Mouse (Mus musculus) kidney, adult 2 months (tissue): ENCODE measurements around the gene Plac1. TPM values are rescaled to one million over a fixed set of nuclear protein-coding genes. Genes with fewer than 3 reads are reported as not detected.

Experiments
- DNase-seq: peaks from one replicate; pipeline ENCODE4 v3.0.0; 2021
- H3K27ac ChIP-seq: fragments of 200-500 bp; 2 replicates; pipeline ENCODE4 v1.5.1; 2012; ENCODE audit warnings: low read depth, low read length, control low read depth, inconsistent platforms; ENCODE audit not compliant: insufficient read depth
- H3K27me3 ChIP-seq: fragments of 200-500 bp; replicated peaks from 2 replicates; pipeline ENCODE4 v1.6.1; 2012; ENCODE audit warnings: mild to moderate bottlenecking, moderate library complexity, low read length, inconsistent platforms; ENCODE audit not compliant: control insufficient read depth, insufficient read depth
- H3K36me3 ChIP-seq: fragments of 200-500 bp; 2 replicates; pipeline ENCODE4 v1.6.1; 2012; ENCODE audit warnings: mild to moderate bottlenecking, moderate library complexity, low read length, inconsistent platforms; ENCODE audit not compliant: control insufficient read depth, insufficient read depth
- H3K4me1 ChIP-seq: fragments of 200-500 bp; 2 replicates; pipeline ENCODE4 v1.6.1; 2011; ENCODE audit warnings: low read length; ENCODE audit not compliant: control insufficient read depth, insufficient read depth
- H3K4me3 ChIP-seq: fragments of 200-500 bp; 2 replicates; pipeline ENCODE4 v1.5.1; 2011; ENCODE audit warnings: mild to moderate bottlenecking, low read depth, low read length, control low read depth; ENCODE audit not compliant: insufficient read depth
- CTCF ChIP-seq: fragments of 200-500 bp; conservative IDR thresholded peaks from 2 replicates; pipeline ENCODE4 v1.5.1; 2011; ENCODE audit warnings: low read depth, mild to moderate bottlenecking, control low read depth, low read length, moderate library complexity, mixed read lengths; ENCODE audit not compliant: insufficient read depth, insufficient read length
- POLR2A ChIP-seq: fragments of 200-500 bp; IDR thresholded peaks from one replicate; pipeline ENCODE4 v1.6.1; 2011; ENCODE audit warnings: low read depth, low read length, control low read depth
- WGBS: fragments of 180-500 bp; shearing (Covaris S2); methylation state at CpG from one replicate; pipeline ENCODE4 v1.1.7; 2018; 5-methylcytosine and 5-hydroxymethylcytosine counted together
- polyA plus RNA-seq: library from polyadenylated mRNA; depleted of rRNA; stranded (reverse); fragments of >200 nt; gene quantifications from 2 replicates; pipeline ENCODE4 v1.2.3, GENCODE M21; 2012

The Plac1 gene
- polyA plus RNA-seq, 1 experiment = not detected

DNA sequence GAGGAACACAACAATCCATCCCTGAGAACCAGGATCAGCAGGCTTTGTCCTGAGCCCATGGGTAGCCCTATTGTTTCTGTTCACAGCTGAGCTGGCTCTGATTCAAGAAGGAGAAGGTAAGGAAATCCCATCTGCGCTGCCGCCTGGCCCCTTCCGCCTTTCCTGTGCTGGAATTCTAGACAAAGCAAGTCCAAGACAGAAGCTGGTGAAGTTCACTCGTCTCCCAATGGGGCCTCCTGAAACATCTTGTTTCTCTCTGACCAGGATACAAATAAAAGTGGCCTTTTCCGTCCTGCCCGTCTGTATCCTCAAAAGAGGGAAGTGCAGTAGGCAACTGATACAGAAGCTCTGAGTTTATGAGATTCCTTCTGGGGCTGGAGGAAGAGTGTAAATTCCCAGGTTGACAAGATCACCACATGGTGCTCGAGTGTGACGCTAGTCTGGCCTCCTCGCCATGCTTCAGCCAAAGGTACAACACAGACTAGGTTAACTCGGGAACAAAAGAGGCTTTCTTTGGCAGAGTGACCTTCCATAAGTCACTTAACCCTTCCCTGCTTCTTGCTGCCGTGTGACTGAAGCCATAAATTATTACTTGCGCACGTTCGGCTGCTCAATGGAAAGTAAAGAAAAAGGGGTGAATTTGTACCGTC, 73.5 kb downstream of the Plac1 start:
- Histone ChIP-seq H3K36me3 (no peaks in the 10 kb centered on the region), H3K4me1 (no peaks in the 10 kb centered on the region), H3K27ac (0 out of 2 replicates have a peak overlapping the region, but pooled peaks have one; percentile 16), H3K27me3 (no peaks in the 10 kb centered on the region), H3K4me3 (no peak overlapping the region)
- TF ChIP-seq CTCF (no peak), POLR2A (no peak)
- peak; percentile 66 for DNase-seq
- WGBS = 55% methylated on average over 15 of the region's 15 CpGs

DNA sequence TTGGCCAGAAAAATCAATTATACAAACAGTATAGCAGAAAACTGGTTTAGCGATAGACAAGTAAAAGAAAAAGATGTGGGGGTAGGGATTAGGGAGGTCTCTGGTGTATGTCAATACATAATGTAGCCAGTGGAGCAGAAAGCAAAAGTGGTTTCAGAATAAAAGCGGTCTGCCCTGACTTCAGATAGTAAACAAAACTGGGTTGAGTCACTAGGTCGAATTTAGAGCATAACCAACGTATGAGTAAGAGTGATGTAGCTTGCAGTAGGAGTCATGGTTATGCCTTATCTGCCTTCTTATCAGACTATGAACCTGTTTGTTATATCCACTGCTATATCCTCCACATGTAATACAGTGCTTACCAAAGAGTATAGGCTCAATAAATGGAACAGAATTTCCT, 77.3 kb downstream of the Plac1 start:
- WGBS = 63% methylated on average over 4 of the region's 4 CpGs
- DNase-seq = no peak

DNA sequence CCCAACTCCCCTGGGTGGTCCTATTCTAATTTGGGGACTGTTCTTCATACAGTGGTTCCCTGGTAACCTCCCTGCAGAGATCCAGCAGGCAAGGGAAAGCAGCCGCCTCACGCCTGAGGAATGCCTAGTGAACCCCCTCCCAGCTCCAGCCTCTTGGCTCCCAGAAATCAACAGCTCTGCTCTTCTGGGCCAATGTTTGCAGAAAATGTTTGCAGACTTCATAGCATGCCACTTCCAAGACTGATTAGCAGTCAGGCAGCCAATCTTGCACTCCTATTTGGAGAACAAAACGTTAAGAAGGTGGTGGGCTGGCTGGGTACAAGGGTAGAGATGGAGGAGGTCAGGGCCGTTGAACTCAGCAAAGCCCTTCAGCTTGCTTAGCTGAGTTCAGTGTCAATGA, 78.3 kb downstream of the Plac1 start:
- Histone ChIP-seq H3K4me1 (no peaks in the 10 kb centered on the region), H3K27me3 (no peaks in the 10 kb centered on the region), H3K36me3 (no peaks in the 10 kb centered on the region), H3K27ac (no peak overlapping the region), H3K4me3 (no peak overlapping the region)
- WGBS = 52% methylated on average over 4 of the region's 4 CpGs
- no peak for DNase-seq
- TF ChIP-seq CTCF (no peak), POLR2A (no peak)

More for the DNA sequence above, 77.3 kb downstream of the Plac1 start:
- Histone ChIP-seq H3K27ac (no peak overlapping the region), H3K4me3 (no peak overlapping the region), H3K36me3 (no peaks in the 10 kb centered on the region), H3K4me1 (no peaks in the 10 kb centered on the region), H3K27me3 (no peaks in the 10 kb centered on the region)
- no peak for TF ChIP-seq CTCF
- no peak for TF ChIP-seq POLR2A

DNA sequence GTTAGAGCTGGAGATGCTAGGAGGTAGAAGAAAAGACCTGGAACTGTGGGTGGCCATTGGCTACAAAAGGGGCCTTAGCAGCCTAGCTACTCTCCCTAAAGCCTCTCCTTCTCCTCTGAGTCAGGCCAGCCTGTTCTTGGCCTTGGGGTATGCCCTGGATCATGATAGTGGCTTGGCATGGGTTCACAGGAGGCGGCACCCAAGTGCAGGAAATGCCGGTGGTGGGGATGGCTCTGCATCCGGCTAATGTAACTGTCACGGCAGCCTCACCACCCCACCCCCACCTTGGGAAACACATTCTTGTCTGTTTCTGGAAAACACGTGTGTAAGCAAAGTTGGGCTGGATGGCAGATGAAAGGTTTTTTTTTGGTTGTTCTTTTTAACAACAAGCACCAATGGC, 78.8 kb downstream of the Plac1 start:
- TF ChIP-seq POLR2A = no peak
- no peak for TF ChIP-seq CTCF
- no peaks in the 10 kb centered on the region for H3K36me3 ChIP-seq
- no peaks in the 10 kb centered on the region for H3K27me3 ChIP-seq
- H3K4me3 ChIP-seq = no peak overlapping the region
- WGBS = 43% methylated on average over 5 of the region's 5 CpGs
- H3K4me1 ChIP-seq = no peaks in the 10 kb centered on the region
- peak; percentile 60 for DNase-seq
- H3K27ac ChIP-seq = no peak overlapping the region

DNA sequence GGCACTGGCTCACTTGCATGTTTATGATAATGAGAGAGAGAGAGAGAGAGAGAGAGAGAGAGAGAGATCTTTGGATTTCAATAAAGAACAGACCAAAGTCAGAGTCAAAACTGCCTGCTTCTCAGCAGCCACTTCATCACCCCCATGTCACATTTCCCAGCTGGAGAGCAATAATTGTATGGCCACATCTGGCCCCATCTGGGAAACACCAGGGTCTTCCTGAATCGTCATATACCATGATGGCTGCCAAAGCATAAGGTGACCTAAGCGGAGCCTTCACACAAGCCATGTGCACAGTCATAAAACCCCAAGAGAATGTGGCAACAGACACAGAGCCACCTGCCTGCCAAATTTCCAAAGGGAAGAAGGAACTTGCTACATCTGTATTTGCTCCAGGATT, 91.9 kb downstream of the Plac1 start:
- Histone ChIP-seq H3K36me3 (no peaks in the 10 kb centered on the region), H3K4me1 (no peaks in the 10 kb centered on the region), H3K27ac (no peak overlapping the region), H3K27me3 (no peaks in the 10 kb centered on the region), H3K4me3 (no peak overlapping the region)
- TF ChIP-seq POLR2A (no peak), CTCF (no peak)
- DNase-seq = no peak
- WGBS = 59% methylated on average over 2 of the region's 2 CpGs

DNA sequence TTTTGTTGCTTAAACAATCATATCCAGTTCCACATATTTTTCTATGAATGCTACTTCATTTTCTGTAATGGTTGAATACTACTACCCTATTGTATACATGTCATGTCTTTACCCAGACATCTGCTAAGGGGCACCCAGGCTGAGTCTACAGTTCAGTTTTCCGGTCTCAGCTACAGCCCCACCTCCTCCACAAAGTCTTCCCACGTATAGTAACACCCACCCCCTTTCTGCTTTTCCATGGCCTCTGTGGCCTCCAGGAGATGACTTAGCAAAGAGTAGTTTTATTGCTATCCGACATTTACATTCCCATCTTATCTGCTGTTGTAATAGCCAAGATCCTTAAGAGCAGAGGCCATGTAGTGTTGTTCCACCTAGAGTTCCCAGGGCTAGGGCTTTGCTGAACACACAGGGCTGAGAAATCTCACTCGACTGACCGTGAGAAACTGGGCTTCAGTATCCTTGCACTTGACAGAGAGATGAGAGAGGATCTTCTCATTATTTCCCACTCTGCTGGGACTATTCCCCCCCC, 93.5 kb downstream of the Plac1 start:
- 85% methylated on average over 5 of the region's 5 CpGs for WGBS
- TF ChIP-seq CTCF (no peak), POLR2A (no peak)

DNA sequence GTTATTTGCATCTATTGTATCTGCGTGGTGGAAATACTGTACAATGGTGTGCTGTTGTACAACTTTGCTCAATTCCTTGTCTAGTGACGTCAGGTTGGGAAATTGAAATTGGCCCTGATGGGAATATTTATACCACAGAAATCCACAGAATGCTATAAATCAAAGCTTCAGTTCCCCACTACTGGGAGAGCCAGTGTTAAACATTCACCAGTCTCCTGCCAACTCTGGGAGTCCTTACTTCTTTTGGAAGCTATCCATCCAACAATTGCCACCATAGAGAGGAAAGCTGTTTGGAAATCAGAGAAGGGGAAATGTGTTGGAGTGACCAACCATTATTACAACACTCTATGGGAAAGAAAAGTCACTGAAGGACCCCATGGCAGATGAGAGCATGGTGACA, 100.3 kb downstream of the Plac1 start:
- Histone ChIP-seq H3K27ac (no peak overlapping the region), H3K27me3 (no peaks in the 10 kb centered on the region), H3K36me3 (no peaks in the 10 kb centered on the region), H3K4me3 (no peak overlapping the region), H3K4me1 (no peaks in the 10 kb centered on the region)
- DNase-seq = no peak
- 71% methylated on average over 2 of the region's 2 CpGs for WGBS
- no peak for TF ChIP-seq POLR2A
- TF ChIP-seq CTCF = no peak

More for the DNA sequence above, 93.5 kb downstream of the Plac1 start:
- H3K27me3 ChIP-seq = no peaks in the 10 kb centered on the region
- DNase-seq = no peak
- no peaks in the 10 kb centered on the region for H3K36me3 ChIP-seq
- H3K4me3 ChIP-seq = no peak overlapping the region
- H3K4me1 ChIP-seq = no peaks in the 10 kb centered on the region
- H3K27ac ChIP-seq = no peak overlapping the region
